Mouse (Mus musculus) liver, embryonic 18 days (tissue): ENCODE measurements around the gene Usp54. TPM values are rescaled to one million over a fixed set of nuclear protein-coding genes. Genes with fewer than 3 reads are reported as not detected.

Experiments used
- polyA plus RNA-seq: library from polyadenylated mRNA; depleted of rRNA; stranded (reverse); fragments of >200 nt; gene quantifications from 2 replicates; pipeline ENCODE4 v1.2.3, GENCODE M21; 2012; rRNA removed

Usp54 gene
- 1.1 and 1.3 TPM in 2 replicates for polyA plus RNA-seq

DNA sequence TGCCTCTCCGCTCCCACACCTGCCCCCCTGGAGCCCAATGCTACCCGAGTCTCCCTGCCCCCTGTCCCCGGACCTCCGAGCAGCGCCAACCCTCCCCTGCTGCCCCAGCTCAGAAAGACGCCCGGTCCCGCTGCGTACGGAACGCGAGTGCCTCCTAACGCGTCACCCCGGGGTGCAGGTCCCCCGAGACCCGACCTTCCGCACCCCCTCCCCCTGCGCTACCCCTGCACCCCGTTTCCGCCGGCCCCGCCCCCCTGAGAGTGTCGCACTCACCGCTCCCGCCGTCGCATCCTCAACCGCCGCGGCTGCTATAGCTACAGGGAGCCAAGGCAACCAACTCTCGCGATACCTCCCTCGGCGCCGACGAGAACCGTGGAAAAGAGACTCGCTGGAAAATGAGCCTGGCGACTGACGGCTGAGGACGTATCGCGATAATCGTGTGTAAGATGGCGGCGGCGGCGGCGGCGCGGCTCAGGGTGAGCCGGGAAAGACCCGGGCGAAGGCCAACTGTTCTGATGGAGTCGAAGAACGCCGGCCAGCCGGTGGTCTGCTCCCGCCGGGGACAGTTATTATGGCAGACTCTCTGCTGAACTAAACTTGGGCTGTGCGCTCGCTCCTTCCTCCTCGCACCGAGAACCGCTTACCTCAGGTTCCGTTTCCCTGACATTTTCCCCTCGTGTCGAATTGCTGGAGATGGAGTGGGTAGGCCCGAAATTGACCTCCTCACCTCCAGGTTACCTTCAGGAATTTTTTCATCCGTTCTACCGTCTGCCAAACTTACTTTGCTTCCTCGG, at the start of gene Usp54:
TSS of gene Usp54 (minus strand) at position 420 of the 794 bp plus-strand sequence.

GRCm38 (mm10) chr14:20674064-20674833, 33.4 kb upstream of the Usp54 start, which contains the start of gene Sec24c:
Gene Sec24c (plus strand): TSS chr14:20674308.

DNA sequence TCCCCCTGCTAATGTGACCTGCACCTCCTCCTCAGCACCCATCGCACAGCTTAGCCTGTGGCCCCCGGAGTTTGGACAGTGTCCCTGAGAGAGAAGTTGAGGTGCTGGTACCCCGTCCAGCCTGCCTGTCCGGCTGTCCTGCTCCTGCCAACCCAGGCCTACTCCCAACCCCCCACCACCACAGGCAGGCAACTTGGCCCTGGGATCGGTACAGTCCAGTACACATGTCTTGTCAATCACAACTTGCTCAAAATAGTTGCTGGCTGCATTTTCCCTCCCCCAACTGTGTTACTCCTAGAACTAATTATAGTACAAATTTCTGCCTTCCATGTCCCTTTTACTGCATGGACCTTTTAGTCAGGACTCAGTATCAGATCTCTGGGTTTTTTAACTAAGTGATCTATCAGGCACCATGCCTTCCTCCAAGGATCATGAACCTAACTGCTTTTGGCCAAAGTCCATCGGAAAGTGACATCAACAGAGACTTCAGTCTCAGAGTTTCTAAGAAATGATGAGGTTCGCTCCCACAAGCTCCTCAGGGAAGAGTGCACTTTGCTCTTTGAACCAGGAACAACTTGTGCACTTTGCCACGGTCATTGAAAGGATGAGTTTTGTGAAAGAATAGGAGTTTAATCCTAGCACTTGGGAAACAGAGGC, 27.4 kb upstream of the Usp54 start, which contains the start of gene Synpo2l:
TSS of gene Synpo2l (minus strand) at position 201 of the 657 bp plus-strand sequence.

GRCm38 (mm10) chr14:20656361-20656760, 15.5 kb upstream of the Usp54 start, which contains the start of gene Myoz1:
Gene Myoz1 (minus strand): TSS chr14:20656540.

DNA sequence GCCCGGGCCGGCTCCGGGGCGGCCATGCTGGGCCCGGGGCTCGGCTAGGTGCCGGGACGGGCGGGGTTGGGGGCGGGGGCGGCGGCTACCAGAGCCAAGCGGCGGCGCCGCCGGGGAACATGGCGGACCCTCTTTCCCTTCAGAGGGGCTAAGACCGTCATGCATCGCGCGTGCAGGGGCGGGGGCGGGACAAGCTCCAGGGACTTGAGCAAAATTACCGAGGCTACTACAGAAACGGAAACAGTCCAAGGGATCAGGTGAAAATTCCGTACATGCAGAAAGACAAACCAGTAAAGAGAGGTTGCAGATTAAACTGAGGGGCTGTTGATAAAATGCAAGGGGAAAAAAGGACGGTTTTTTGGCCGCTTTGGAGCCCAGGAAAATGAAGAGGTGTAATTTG, 94.4 kb downstream of the Usp54 start, which contains the start of gene Ppp3cb:
TSS of gene Ppp3cb (minus strand) at position 159 of the 400 bp plus-strand sequence.

Other genes starting within 250 kb of the Usp54 start
- gene Mrps16, start 247.4 kb downstream of the Usp54 start, polyA plus RNA-seq, result 22.1 and 23.3 TPM in 2 replicates
- gene Cfap70, start 188.8 kb downstream of the Usp54 start, polyA plus RNA-seq, result 0.06 and 0.20 TPM in 2 replicates
- 33.8 and 35.0 TPM in 2 replicates for gene Anxa7, start 160.9 kb downstream of the Usp54 start, polyA plus RNA-seq
- 0.97 and 1.1 TPM in 2 replicates for gene Mss51, start 144.2 kb downstream of the Usp54 start, polyA plus RNA-seq
- 18.8 and 21.0 TPM in 2 replicates for gene Ppp3cb, start 94.5 kb downstream of the Usp54 start, polyA plus RNA-seq
- gene Myoz1, start 15.5 kb upstream of the Usp54 start, polyA plus RNA-seq, result 0.10 and 0.30 TPM in 2 replicates
- gene Synpo2l, start 27.3 kb upstream of the Usp54 start, polyA plus RNA-seq, result 0.06 and 0.07 TPM in 2 replicates
- 42.4 and 54.6 TPM in 2 replicates for gene Sec24c, start 33.2 kb upstream of the Usp54 start, polyA plus RNA-seq
- 3.6 and 4.0 TPM in 2 replicates for gene Fut11, start 53.9 kb upstream of the Usp54 start, polyA plus RNA-seq
- 51.1 and 53.3 TPM in 2 replicates for gene Chchd1, start 61.9 kb upstream of the Usp54 start, polyA plus RNA-seq
- 22.2 and 24.9 TPM in 2 replicates for gene Zswim8, start 66.5 kb upstream of the Usp54 start, polyA plus RNA-seq
- 17.3 and 20.4 TPM in 2 replicates for gene Ndst2, start 93.5 kb upstream of the Usp54 start, polyA plus RNA-seq
- gene Camk2g, start 153.0 kb upstream of the Usp54 start, polyA plus RNA-seq, result 5.0 and 7.0 TPM in 2 replicates
- gene Plau, start 195.6 kb upstream of the Usp54 start, polyA plus RNA-seq, result 2.1 and 2.5 TPM in 2 replicates